Mouse (Mus musculus): ENCODE measurements around the gene Dtnbp1.
A peak's percentile ranks its signal among the peaks of the same experiment; 100 is the strongest.

The Dtnbp1 gene

DNA sequence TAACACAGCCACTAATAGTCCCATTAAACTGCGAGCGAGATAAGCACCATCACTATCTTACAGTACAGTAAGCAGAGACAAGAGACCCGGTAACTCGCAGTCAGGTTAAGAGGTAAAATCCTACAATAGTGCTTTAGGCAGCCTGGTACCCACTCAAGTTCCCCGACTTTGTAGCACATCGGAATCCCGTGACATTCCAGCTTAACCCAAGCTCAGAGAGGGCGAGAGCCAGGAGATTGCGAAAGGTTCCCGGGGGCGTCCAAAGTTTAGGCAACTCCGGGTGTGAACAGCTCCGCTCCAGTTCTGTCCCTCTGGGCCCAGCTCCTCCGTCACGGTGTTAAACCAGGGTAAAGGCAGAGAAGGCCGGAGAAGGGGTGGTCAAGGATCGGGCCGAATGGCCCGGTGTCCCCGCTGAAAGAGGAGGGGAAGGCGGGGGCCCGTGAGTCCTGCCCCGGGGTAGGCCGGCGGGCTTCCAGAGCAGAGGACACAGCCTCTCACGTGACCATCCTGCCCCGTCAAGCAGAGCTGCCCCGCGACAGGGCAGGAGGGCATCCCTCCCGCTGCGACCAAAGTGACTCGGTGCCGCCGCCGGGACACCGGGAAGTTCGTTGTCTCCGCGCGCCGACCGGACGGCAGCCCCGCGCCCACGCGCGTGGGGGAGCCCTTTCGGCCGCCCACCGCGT is 578 bp downstream of the Dtnbp1 start:
- DNase-seq, result peak; percentile 75

DNA sequence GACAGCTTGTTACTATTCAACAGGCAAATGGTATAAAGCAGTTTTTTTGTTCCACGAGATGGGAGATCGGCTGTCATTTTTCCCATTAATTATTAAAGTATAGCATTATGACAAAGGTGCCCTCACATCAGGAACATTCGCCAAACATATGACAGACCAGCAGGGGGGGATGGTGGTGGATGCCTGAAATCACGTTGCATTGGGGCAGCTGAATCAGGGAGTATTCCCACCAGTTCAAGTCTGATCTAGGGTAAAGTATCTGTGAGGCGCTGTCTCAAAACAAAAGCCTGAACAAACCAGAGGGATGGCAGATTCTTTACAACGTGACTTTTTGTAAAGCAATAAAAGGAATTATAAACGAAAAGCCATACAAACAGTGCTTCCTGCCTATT is 1.1 kb downstream of the Dtnbp1 start:
- peak; percentile 48 for DNase-seq

DNA sequence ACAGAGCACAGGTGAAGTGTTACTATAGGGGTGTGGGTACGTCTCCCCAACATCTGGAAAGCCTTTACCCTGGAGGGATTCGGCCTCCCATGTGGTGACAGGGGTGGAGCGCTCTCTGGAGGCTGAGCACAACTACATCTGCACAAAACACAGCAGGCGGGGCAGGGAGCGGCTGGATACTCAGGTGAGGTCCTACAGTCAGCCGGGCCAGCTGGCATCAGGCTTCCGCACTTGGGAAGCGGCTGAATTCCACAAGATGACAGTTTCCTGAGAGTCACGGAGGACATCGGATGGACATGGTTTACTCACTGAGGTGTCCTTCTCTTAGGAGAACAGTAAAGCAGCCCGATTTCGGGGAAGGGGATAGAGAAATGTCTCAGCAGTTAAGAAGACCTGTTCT is 2.7 kb downstream of the Dtnbp1 start:
- no peak for DNase-seq

DNA sequence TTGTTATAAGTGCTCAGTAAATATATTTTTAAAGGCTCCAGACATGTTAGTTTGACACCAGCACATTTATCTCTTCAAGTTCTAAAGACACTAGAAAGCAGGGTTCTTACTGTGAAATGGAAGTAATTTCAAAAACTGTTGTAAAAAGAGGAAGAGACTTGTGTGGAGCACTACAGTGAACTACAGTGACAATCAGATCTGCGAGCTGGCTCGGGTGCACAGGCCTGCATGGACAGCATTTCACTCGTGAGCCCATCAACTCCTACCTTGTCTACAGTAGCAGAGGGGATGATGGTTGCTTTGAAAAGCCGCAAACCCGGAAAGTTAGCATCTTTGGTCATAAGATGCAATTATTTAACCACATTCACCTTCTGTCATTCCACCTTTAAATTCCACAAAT is 5.6 kb downstream of the Dtnbp1 start:
- no peak for DNase-seq

DNA sequence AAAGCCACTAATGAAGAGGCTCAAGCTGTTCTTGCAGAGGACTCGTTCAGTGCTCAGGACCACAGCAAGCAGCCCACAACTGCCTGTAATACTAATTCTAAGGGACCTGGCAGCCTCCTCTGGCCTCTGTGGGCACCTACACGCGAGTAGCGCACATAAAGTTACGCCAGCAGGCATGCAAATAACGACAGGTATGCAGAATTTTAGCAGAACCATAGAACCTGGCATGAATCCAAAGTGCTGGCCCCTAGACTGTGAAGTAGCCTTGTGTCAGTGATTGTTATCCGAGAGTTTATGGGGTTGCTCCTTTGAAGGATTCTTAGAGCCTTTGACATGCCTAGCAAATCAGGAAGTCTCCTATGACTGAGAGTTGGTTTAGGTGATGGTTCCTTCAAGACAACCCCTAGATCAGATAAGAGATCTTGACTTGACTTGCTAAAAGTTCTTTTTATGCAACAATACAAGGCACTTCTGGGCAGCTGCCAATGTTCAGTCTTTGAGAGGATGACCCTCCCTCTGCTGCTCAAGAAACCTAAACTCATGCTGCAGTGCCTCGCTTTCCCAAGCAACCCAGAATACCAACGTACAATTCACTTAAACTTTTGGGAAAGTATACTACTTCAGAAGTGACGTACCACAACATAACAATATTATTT is 9.3 kb downstream of the Dtnbp1 start:
- no peak for DNase-seq

DNA sequence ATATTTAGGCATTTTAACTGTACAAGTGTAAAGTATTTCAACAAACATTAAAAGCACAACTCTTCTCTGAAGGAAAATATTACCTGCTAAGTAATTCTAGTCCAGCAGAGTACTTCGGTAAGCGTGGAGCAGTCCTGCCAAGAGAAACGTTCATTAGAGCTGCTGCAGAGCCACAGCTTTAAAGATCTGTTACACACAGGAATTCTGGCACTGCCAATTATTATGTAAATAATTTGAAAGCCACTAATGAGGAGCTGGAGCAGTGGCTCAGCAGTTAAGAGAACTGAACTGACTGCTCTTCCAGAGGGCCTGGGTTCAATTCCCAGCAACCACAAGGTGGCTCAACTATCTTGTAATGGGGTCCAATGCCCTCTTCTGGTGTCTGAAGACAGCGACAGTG is 10.0 kb downstream of the Dtnbp1 start:
- no peak for DNase-seq

DNA sequence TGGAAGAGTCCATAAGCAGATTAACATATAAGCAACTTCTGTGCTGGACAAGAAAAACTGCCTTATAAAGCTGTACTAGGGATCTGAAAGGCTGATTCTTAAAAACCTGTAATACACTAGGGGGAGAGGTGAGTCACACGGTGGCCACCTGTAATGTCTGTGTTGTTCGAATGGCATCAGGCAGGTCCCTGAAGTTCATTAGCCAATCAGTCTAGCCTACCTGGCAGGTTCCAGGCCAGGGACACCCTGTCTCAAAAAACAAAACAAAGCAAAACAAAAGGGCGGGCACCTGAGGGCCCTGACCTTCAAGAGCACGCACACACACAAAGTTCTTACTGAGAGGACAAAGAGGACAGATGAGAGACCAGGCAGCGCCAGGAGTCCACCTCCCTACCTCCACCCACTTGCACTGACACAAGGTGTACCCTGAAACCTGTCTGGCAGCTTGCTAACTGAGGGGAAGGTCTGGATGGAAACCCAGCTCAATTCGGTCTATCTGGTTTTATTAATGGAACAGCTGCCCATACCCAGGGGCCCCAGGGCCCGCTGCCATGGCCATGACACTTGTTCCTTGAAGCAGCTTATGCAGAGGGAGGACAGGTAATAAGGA is 11.8 kb downstream of the Dtnbp1 start:
- no peak for DNase-seq

DNA sequence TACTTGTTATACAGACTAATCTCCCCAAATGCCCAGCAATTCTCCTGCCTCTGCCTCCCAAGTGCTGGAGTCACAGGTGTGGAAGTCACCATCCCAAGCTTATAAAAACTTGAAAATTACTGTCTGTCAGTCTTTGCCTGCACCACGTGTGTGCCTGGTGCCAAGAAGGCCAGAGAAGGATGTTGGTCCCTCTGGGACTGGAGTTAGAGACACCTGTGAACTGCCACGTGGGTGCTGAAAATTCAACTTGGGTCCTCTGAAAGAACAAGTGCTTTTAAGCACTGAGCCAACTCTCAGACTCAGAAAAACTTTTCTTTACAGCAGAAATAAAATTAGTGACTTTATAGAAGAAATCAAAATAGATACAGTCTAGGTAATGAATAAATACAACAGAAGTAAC is 15.6 kb downstream of the Dtnbp1 start:
- DNase-seq, result no peak

DNA sequence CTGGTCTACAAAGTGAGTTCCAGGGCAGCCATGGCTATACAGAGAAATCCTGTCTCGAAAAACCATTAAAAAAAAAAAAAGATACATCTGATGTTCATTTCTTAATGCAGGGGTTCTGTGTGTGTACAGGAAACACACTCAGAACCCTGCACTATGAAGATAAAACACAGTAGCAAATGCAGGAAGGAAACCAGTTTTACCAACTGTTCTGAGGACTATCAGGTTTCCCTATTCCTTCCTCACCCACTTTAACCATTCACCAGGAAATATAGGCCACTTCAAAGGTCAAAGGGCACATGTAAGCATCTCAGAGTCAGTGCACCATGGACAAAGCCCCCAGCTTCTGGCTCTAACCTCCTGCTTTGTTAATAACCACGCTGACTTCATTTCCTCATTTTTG is 16.6 kb downstream of the Dtnbp1 start:
- DNase-seq, result no peak

DNA sequence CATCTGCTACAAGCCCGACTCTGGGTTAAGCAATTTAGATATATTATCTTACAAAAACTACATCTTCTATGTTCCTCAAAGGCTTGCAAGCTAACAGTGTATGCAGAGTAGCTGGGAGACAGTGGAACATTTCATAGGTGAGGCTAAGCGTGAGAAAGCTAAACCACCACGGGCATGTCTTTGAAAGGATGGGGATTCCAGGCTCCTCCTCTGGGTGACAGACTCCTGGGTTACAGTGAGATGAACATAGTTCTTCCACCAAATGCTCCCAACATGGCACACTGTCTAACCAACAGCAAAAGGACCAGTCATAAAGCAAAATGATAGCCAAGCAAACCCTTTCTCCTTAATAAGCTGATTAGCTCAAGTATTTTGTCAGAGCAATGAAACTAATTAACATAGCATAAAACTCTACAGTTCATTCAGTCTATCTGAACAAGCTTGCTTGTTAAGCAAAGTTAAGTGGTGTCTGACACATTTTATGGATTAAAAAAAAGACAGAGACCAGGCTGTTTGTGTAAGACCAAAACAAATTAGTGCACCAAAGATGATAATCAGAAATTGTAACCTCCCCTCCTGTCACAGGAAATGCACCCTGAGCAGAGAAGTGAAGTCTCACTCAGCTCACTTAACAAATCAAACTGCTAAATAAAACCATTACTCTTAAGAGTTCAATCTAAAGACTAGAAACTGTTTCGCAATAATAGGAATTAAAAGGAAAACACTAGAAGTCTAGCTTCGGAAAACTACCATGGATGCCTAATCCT is 18.1 kb downstream of the Dtnbp1 start:
- no peak for DNase-seq

DNA sequence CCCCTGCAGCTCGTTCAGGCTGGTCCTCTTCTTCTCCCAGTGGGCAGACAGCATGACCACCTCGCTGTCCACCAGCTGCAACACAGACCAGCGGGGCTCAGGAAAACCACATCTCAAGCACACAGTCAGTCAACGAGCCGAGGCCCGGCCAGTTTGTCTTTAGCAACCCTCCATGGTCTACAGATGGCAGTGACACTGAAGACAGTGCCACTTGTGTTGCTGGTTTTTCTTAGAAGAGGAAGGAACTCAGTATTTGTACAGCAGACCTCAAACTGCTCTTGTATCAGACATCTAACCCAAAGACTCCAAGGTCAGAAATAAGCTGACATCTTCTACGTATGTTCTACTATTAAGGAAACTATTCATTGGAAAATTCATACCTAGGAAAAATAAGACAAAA is 19.1 kb downstream of the Dtnbp1 start:
- no peak for DNase-seq

DNA sequence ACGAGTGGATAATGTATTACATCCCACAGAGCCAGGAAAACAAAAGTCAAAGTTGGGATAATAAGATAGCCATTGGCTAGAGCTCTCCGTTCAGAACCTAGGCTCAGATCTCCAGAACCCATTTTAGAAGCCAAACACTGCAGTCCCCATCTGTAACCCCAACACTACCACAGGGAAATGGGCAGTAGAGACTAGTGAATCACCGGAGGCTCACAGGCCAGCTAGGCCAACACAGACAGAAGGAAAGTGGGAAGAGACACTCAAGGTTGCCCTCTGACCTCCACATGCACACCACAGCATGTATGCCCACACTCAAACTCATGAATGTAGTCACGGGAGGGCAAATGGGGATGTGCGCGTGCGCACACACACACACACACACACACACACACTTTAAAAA is 22.5 kb downstream of the Dtnbp1 start:
- DNase-seq, result no peak

DNA sequence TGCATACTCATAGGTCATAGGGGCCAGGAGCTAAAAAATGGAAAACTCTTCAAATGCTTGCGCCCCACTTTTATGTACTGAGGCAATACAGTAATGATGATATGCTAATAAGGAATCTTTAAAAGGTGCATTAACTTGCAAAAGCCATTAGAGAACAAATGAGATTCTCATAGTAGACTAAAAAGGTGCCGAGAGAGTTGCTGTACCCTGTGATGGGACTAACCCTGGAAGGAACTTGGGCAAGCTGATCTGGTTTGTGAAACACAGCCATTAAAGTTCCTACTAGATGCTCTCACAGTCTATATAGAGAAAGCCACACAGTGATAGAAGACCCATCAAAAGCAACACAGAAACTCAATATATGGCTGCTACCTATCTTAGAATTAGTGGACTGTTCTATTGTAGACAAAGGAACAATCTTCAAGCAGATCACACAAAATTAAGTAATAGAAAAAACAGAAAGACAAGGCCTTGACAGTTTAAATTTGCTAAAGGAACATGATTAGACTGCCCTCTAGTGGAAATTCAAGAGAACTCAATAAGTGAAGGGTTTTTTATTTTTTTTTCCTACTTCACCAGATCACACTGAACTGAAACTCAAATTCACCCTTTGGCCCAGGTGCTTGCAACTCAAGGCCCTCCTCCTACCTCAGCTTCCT is 24.3 kb downstream of the Dtnbp1 start:
- no peak for DNase-seq

DNA sequence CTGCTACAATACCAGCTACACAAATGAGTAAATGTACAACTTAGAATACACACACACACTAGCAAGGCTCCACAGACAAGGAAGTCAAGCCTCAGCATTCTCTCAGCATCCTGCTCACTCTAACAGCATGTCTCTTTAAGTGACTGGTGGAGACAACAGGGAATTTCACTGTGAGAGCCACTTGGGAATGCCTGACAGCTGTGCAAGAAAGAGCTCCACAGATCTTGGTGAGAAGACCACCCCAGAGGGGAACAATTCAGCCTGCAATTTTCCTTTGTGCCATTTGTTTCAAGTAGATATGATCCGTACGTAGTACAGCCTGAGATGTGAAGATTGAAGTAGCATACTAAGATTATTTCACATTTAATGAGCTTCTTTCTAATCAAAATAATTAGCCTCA is 24.9 kb downstream of the Dtnbp1 start:
- DNase-seq, result no peak

DNA sequence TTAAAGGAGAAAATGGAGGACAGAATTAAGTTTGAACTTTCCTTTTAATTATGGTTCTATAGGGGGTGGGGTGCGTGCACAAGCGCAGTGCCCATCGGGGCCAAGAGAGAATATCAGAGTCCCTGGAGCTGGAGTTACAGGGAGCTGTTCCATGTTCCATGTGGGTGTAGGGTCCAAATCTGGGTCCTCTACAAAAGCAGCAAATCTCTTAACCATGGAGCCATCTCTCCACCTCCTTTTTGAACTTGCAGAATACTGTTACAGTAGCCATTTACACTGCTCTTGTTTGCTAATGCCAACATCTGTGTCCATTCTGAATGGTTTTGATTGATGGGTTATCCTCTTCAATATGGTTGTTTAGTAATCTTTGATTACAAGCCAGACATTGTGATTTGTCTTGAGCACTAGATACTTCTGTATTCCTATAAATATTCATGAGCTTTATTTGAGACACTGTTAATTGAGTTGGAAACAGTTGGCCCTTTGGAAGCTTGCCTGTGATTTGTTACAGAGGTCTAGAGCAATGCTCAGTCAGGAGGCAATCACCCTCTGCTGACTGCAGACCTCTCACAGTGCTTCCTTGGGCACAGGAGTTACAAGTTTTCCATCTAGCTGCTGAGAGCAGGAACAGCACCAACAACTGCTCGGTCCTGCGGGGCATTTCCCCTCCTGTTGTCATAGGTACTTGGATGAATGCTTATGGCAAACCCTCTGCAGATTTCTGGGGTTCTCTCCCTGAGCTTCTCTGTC is 41.2 kb downstream of the Dtnbp1 start:
- DNase-seq, result peak; percentile 23

DNA sequence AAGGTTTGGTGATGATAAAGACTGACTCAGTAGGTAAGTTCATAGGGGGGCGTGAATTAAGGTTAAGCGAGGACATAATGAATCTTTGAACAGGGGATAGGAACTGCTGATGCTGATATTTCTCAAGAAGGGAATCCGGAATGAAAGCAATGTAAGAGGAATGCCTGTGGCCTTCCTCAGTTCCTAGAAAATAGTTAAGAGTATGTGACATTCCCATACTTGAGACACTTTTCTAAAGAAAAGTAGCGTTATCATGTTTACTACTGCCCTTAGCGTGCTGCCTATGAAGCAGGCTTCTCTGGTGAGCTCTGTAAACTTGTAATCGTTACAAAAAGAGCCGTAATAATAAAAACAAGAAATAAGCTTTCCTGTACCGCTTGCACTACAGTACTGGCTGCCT is 44.9 kb downstream of the Dtnbp1 start:
- no peak for DNase-seq

DNA sequence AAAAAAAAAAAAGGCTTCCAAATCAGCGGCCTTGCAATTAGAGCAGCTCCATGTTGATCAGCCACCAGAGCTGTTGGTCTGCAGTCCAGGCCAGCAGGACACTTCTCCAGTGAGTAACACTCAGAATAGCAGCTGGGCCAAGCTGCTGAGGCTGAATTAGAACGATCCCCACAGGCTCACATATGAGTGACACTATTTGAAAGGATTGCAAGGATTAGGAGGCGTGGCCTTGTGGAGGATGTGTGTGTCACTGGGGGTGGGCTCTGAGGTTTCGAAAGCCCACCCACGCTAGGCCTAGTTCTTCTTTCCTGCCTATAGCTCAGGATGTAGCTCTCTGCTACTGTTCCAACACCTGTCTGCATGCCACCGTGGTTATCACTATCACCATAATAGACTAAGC is 46.2 kb downstream of the Dtnbp1 start:
- no peak for DNase-seq

DNA sequence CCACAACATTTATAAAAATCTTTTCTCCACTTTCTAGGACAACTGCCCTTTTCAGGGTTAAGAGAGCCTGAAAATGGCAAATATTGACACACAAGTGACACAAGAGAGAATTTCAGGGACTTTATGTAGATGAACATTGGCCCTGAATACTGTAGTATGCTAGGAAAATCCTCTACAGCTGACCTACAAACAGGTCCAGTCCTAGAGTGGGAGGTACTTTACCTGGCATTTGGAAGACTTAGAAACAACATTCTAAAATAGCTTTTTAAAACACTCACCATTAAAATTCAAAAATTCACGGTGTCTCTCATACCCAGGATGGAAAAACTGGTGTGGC is 47.7 kb downstream of the Dtnbp1 start:
- no peak for DNase-seq

DNA sequence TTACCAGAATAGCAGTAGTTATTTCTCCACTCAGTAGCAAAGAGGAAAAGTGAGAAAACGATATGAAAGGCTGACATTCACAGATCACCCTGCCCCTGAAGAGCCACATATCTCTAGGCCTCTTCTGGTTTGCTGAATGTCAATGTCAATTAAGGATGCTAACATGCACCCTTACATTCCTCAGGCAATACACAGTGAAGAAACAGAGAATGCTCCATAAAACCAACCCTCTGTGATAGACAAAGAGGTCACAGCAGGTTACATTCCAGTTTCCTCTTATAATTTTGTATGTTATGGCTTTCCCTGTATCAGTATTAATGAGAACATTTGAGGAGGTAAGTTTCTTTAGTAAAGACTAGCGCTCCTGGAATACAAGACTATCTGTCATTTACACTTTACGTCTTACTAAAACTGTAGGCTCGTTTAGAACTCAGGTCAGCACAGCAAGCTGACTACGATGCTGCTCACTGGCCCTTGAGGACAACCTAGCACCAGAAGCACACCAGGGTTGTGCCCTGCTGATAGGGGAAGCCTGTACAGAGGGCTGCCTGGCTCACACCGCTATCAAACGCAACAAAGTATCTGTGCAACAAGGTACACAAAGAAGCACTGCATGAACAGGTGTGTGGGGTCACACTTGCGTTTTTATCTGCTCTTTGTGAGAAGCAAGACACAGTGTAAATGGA is 48.3 kb downstream of the Dtnbp1 start:
- no peak for DNase-seq

DNA sequence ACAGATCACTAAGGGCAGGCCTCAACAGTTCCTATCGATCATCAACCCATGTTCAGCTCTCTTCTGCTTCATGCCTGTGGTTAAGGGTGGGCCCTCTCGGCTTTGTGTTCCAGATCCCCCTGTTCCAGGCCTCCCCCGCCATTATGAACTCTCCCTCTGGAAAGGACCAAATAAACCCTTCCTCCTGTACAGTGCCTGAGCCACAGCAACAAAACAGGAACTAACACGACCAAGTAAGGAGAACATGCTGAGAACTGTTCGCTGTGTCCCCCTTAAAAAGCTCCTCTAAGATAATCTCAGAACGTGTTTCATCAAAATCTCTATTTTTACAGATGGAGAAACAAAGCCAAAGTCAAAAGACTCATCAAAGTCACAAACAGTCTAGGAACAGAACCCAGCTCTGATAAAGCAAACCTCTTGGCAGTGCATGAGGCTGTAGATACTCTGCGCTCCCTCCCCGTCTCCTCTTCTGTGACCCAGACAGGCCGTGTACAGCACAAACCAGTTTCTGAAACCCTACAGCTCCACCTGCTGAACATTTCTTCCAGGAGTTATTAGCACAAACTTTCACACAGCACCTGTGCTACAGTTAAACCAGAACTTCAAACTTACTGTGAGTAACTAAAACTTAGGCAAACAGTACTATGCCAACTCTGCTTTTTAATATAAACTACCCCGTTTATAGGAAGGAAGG is 49.4 kb downstream of the Dtnbp1 start:
- no peak for DNase-seq
